Mouse (Mus musculus): ENCODE measurements around the gene Sema4f. TPM values are rescaled to one million over a fixed set of nuclear protein-coding genes. Genes with fewer than 3 reads are reported as not detected.

Gene Sema4f
- polyA plus RNA-seq, 1 experiment from 2014 or later = 21.7 TPM

DNA sequence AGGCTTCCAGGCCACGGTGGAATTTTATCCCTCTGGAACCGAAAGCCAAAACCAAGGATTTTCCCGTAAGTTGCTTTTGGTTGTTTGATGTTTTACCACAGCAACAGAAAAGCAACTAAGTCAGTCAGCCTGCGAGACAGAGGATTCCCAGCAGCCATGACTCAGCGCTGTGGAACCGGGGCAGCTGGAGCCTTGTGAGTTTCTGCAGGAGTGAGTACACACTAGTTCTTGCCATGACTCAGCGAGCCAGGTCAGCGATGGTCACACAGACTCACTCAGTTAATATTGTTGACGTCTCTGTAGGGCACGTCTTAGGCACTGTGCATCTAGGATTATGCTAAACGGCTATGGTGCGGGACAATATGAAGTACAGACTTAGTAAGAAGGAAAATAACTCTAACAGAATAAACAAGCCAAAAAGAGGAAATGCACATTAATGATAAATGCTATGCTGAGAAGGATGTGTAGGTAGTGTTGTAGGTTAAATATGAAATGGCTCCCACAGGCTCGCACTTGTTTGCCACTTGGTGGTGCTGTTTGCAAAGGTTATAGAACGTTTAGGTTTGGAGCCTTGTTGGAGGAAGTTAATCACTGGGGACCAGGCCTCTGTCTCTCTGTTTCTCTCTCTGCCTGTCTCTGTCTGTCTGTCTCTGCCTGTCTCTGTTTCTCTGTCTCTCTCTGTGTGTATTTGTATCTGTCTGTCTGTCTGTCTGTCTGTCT, 30.3 kb downstream of the Sema4f start:
- Histone ChIP-seq H3K4me3 (no peak overlapping the region), H3K27ac (no peak overlapping the region), H3K4me1 (no peaks in the 10 kb centered on the region), H3K9me3 (no peaks in the 10 kb centered on the region), H3K9ac (no peak overlapping the region), H3K4me2 (no peak overlapping the region), H3K27me3 (replicated peaks) (no peaks in the 10 kb centered on the region), H3K36me3 (replicated peaks) (peaks cover 10% of the 10 kb centered on the region; the same call in 1 of the 2 replicates)
- peak; percentile 43; the same call in 1 of the 2 replicates for ATAC-seq (replicated peaks)
- WGBS = 67% methylated on average over 14 of the region's 14 CpGs

DNA sequence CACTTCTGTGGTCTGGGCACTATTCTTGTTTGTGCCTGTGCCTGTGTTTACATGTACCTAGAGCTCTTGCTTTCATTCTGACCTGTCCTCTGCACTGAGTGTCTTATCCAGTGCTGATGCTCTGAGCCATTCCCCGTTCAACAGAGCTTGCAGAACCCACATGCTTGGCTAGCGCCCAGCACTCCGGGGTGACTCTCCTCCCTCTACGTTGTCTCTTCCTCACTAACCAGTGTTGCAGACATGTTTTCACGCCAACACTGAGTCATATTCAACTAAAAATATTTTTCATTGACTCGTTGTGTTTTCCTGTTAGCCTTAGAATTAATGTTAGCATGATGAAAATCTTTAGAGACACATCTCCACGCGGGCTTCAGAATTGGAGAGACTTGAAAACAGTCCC, 31.5 kb downstream of the Sema4f start:
- H3K9me3 ChIP-seq = no peaks in the 10 kb centered on the region
- H3K27ac ChIP-seq = no peak overlapping the region
- no peak overlapping the region for H3K4me3 ChIP-seq
- 86% methylated on average over 8 of the region's 8 CpGs for WGBS
- no peak overlapping the region for H3K4me2 ChIP-seq
- H3K9ac ChIP-seq = no peak overlapping the region
- no peaks in the 10 kb centered on the region for H3K4me1 ChIP-seq
- 0 out of 2 replicates have a peak, but pooled peaks cover 3% of the 10 kb centered on the region for H3K36me3 ChIP-seq (replicated peaks)
- no peaks in the 10 kb centered on the region for H3K27me3 ChIP-seq (replicated peaks)
- ATAC-seq (replicated peaks) = no peak

DNA sequence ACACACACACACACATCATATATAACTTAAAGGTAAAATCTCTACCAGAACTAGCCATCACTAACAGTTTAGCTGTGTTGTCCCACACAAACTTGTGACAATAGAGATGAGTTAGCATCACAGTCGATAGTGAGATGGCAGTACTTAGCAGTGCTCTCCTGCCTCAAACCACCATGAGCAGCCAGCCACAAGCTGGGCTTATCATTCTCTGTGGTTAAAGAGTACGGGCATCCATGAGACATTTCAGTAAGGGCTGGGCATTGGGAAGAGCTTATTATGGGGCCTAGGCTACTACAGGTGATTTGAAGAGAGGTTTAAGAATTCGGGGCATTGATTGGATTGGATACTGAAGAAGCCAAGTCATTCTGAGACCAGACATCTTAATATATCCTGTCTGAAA, 32.6 kb downstream of the Sema4f start:
- Histone ChIP-seq H3K9ac (no peak overlapping the region), H3K36me3 (replicated peaks) (0 out of 2 replicates have a peak, but pooled peaks cover 1% of the 10 kb centered on the region), H3K27me3 (replicated peaks) (no peaks in the 10 kb centered on the region), H3K4me2 (no peak overlapping the region), H3K9me3 (no peaks in the 10 kb centered on the region), H3K4me1 (no peaks in the 10 kb centered on the region), H3K27ac (no peak overlapping the region), H3K4me3 (no peak overlapping the region)
- WGBS = 91% methylated on average over 3 of the region's 3 CpGs
- ATAC-seq (replicated peaks) = no peak

DNA sequence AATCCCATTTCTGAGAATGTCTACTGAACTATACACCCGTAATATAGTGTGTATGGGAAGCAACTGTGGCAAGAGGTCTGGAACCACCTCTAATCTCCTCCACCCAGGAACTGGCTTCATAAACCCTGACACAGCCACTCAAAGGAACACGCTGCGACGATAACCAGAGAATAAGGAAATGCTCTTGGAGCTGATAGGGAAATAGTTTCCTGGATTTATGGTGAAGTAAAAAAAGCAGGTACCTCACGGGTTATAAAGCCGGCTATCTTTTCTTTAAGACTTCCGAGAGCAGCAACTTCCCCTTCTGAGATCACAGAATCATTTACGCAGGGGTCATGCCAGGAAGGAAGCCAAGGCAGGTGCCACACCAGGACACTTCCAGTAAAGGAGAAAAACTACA, 37.0 kb downstream of the Sema4f start:
- H3K4me1 ChIP-seq = no peaks in the 10 kb centered on the region
- WGBS = 82% methylated on average over 8 of the region's 8 CpGs
- no peak for ATAC-seq (replicated peaks)
- no peaks in the 10 kb centered on the region for H3K27me3 ChIP-seq (replicated peaks)
- no peak overlapping the region for H3K4me3 ChIP-seq
- H3K9ac ChIP-seq = no peak overlapping the region
- H3K36me3 ChIP-seq (replicated peaks) = no peaks in the 10 kb centered on the region
- no peaks in the 10 kb centered on the region for H3K9me3 ChIP-seq
- H3K27ac ChIP-seq = no peak overlapping the region
- H3K4me2 ChIP-seq = no peak overlapping the region

DNA sequence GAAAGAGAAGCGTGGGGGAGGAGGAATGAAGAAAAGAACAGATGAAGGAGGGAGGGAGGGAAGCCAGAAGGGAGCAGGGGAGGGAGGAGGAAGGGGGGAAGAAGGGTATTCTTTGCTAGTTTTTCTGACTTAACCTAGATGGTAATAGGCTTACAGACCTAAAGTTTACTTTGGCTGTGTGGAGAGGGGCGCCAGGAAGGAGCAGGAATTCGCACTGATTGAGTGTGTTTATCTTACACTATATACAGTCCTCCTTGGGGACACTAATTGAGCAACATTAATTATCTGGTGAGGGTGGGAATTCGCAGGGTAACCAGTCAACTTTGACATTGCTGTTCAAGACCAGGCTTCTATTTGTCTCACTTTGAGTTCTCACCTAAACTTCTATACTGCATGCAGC, 40.8 kb downstream of the Sema4f start:
- H3K27ac ChIP-seq = no peak overlapping the region
- ATAC-seq (replicated peaks) = no peak
- 65% methylated on average over 4 of the region's 4 CpGs for WGBS
- no peaks in the 10 kb centered on the region for H3K36me3 ChIP-seq (replicated peaks)
- H3K4me1 ChIP-seq = no peaks in the 10 kb centered on the region
- no peaks in the 10 kb centered on the region for H3K9me3 ChIP-seq
- no peaks in the 10 kb centered on the region for H3K27me3 ChIP-seq (replicated peaks)
- no peak overlapping the region for H3K4me2 ChIP-seq
- H3K9ac ChIP-seq = no peak overlapping the region
- H3K4me3 ChIP-seq = no peak overlapping the region

DNA sequence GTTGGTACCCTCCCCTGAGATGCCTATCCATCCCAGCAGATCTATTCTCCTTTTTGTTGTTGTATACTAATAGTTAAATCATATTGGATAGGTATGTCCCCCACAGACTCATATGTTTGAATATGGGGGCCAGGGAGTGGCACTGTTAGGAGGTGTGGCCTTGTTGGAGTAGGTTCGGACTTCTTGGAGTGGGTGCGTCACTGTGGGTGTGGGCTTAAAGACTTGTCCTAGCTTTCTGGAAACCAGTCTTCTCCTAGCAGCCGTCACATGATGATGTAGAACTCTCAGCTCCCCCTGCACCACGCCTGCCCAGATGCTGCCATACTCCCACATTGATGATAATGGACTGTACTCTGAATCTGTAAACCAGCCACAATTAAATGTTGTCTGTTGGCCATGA, 41.3 kb downstream of the Sema4f start:
- H3K4me3 ChIP-seq = no peak overlapping the region
- ATAC-seq (replicated peaks) = no peak
- no peak overlapping the region for H3K4me2 ChIP-seq
- H3K27me3 ChIP-seq (replicated peaks) = no peaks in the 10 kb centered on the region
- H3K9ac ChIP-seq = no peak overlapping the region
- no peaks in the 10 kb centered on the region for H3K9me3 ChIP-seq
- no peaks in the 10 kb centered on the region for H3K4me1 ChIP-seq
- WGBS = 84% methylated on average over 4 of the region's 4 CpGs
- no peak overlapping the region for H3K27ac ChIP-seq
- H3K36me3 ChIP-seq (replicated peaks) = no peaks in the 10 kb centered on the region

DNA sequence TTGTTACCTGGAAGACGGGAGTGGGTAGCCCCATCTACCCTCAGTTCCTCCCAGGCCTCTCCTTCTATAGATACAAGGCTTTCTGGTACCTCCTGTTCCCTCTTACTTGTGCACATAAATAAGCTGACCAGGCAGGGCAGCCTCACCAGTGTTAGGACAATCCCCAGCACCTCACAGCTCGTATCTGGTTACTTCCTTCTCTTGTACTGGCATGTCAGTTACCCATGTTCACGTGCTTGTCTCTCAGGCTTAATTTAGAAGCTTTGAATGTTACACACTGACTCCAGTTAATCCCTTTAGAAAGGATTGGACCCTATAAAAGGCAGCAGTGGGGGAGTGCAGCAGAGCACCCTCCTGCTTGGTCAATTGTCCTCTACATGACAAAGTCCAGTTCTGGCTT, 42.3 kb downstream of the Sema4f start:
- no peaks in the 10 kb centered on the region for H3K27me3 ChIP-seq (replicated peaks)
- no peak overlapping the region for H3K9ac ChIP-seq
- H3K36me3 ChIP-seq (replicated peaks) = no peaks in the 10 kb centered on the region
- ATAC-seq (replicated peaks) = no peak
- H3K4me1 ChIP-seq = no peaks in the 10 kb centered on the region
- no peak overlapping the region for H3K4me3 ChIP-seq
- WGBS = 36% methylated on average over 3 of the region's 3 CpGs
- H3K4me2 ChIP-seq = no peak overlapping the region
- no peak overlapping the region for H3K27ac ChIP-seq
- no peaks in the 10 kb centered on the region for H3K9me3 ChIP-seq

DNA sequence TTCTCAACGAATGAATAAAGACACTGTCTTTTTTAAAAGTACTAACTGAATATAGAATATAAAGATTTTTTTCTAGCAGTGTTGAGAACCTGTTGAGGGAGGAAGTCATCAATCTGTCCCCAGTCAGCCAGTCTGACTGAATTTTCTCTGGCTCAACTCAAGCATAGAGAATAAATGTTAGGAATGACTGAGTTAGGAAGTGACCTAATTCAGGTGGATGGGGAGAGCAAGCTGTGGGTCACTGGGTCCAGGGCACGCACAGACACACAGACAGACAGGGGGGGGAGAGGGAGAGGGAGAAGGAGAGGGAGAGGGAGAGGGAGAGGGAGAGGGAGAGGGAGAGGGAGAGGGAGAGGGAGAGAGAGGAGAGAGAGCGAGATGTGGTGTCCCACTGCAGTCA, 46.2 kb downstream of the Sema4f start:
- Histone ChIP-seq H3K27me3 (replicated peaks) (no peaks in the 10 kb centered on the region), H3K9me3 (no peaks in the 10 kb centered on the region), H3K4me3 (no peak overlapping the region), H3K36me3 (replicated peaks) (no peaks in the 10 kb centered on the region), H3K9ac (no peak overlapping the region), H3K27ac (no peak overlapping the region), H3K4me1 (no peaks in the 10 kb centered on the region), H3K4me2 (no peak overlapping the region)
- no peak for ATAC-seq (replicated peaks)
- WGBS = 53% methylated on average over 3 of the region's 3 CpGs

DNA sequence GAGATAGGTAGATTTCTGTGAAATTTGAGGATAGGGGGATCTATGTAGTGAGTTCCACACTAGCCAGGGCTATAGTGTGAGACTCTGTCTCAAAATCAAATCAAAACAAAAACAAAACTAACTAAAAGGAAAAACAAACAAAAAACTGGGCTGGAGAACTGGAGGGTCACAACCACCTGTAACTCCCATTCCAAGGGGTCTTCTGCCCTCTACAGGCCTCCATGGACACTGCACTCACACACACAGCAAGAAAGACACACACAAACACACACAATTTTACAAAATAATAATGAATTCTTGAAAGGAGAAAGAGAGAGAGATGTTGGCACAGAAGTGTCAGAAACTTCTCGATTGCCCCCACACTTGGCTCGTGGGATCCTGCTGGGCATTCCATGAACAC, 47.0 kb downstream of the Sema4f start:
- Histone ChIP-seq H3K27ac (no peak overlapping the region), H3K4me1 (no peaks in the 10 kb centered on the region), H3K9me3 (no peaks in the 10 kb centered on the region), H3K9ac (no peak overlapping the region), H3K4me2 (no peak overlapping the region), H3K36me3 (replicated peaks) (no peaks in the 10 kb centered on the region), H3K4me3 (no peak overlapping the region), H3K27me3 (replicated peaks) (no peaks in the 10 kb centered on the region)
- 84% methylated on average over 2 of the region's 2 CpGs for WGBS
- ATAC-seq (replicated peaks) = no peak

DNA sequence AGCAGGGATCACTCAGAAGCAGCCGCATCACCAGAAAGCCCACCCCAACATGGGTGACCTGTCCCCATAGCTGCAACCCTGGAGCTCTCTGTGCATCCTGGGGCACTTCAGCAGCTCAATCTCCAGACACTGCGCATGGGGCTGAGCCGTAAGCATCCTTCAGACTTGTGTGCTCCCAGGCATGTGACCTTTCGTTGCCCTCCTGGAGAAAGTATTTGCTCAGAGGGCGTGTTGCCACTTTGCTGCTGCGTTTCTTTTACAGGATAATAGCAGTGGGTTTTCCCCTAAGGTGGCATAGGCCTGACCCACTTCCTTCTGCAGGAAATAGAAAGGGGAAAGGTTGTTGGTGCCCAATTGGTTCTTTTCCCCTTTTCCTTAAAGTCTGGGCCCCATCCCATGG, 48.1 kb downstream of the Sema4f start:
- Histone ChIP-seq H3K27me3 (replicated peaks) (no peaks in the 10 kb centered on the region), H3K4me1 (no peaks in the 10 kb centered on the region), H3K9me3 (no peaks in the 10 kb centered on the region), H3K9ac (no peak overlapping the region), H3K4me3 (no peak overlapping the region), H3K36me3 (replicated peaks) (no peaks in the 10 kb centered on the region), H3K27ac (no peak overlapping the region), H3K4me2 (no peak overlapping the region)
- no peak for ATAC-seq (replicated peaks)
- WGBS = 73% methylated on average over 6 of the region's 6 CpGs

DNA sequence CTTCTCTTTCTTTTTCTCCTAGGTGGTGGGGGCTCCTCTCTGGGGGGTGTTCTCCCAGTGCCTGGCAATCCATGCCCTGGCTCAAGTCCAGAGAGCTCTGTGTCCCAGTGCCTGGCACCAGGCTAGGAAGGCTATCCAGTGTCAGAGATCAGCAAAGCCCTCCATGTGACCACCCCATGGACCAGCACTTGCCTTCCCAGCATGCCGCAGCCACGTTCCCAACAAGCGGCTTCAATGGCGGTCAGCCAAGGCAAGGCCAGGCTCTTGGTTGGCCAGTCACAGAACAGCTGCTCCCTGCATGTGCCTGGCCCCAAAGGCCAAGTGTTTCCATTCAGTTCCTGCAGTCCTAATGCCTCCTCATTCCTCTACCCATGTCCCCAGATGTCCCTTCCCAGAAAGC, 53.2 kb downstream of the Sema4f start:
- Histone ChIP-seq H3K4me2 (no peak overlapping the region), H3K4me1 (no peaks in the 10 kb centered on the region), H3K4me3 (no peak overlapping the region), H3K27ac (no peak overlapping the region), H3K9me3 (no peaks in the 10 kb centered on the region), H3K36me3 (replicated peaks) (no peaks in the 10 kb centered on the region), H3K9ac (no peak overlapping the region), H3K27me3 (replicated peaks) (no peaks in the 10 kb centered on the region)
- WGBS = 85% methylated on average over 4 of the region's 4 CpGs
- ATAC-seq (replicated peaks) = no peak

DNA sequence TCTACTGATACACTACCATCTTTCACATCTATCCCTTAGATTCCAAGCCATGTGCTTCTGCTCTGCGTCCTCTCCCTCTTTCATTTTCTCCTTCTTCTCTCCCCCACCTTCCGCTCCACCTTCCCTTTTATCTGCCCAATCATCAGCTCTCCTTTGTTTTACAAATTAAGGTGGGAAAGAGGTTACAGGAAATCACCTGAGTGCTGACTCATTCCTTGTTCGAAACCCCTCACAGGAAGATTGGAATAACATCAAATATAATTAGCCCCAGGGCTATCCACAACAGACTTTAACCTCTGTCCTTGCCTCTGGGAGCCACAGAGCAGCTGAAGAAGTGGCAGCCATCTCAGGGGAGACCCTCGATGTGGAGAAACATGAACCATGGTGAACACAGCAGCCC, 53.7 kb downstream of the Sema4f start:
- no peaks in the 10 kb centered on the region for H3K9me3 ChIP-seq
- no peak overlapping the region for H3K4me3 ChIP-seq
- ATAC-seq (replicated peaks) = no peak
- H3K27ac ChIP-seq = no peak overlapping the region
- H3K4me1 ChIP-seq = no peaks in the 10 kb centered on the region
- no peak overlapping the region for H3K4me2 ChIP-seq
- no peak overlapping the region for H3K9ac ChIP-seq
- no peaks in the 10 kb centered on the region for H3K27me3 ChIP-seq (replicated peaks)
- no peaks in the 10 kb centered on the region for H3K36me3 ChIP-seq (replicated peaks)
- WGBS = 85% methylated on average over 4 of the region's 4 CpGs

DNA sequence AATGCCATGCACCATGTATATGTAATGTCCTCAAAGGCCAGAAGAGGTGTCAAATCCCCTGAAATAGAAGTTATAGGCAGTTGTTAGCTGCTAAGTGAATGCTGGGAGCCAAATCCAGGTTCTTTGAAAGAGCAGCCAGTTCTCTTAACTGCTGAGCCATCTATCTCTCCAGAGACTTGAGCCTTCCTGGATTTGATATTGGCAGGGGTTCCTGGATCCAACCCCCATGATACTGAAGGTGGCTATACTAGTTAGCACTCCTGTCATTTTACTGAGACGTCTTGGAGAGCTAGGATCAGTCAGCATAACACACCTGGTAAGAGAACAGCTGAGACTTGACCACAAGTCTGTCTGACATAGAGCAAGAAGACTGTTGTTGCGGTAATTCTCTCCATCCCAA, 54.1 kb downstream of the Sema4f start:
- Histone ChIP-seq H3K36me3 (replicated peaks) (no peaks in the 10 kb centered on the region), H3K4me3 (no peak overlapping the region), H3K27me3 (replicated peaks) (no peaks in the 10 kb centered on the region), H3K4me2 (no peak overlapping the region), H3K9me3 (no peaks in the 10 kb centered on the region), H3K9ac (no peak overlapping the region), H3K4me1 (no peaks in the 10 kb centered on the region), H3K27ac (no peak overlapping the region)
- ATAC-seq (replicated peaks) = no peak
- WGBS = 84% methylated on average over 2 of the region's 2 CpGs

Measured in midbrain, embryonic 15.5 days (tissue).